Mouse (Mus musculus): ENCODE results near the gene 4930590J08Rik. TPM values are rescaled to one million over a fixed set of nuclear protein-coding genes. Genes with fewer than 3 reads are reported as not detected.

Gene 4930590J08Rik
- total and polyA plus RNA-seq, 3 experiments: 0.33 to 0.42 TPM; not detected in 1

GRCm38 (mm10) chr6:91917286-91917685, 14.7 kb downstream of the 4930590J08Rik start:
- H3K4me3 ChIP-seq (ENCODE audit: control insufficient read depth in 1 of 2, insufficient read depth in 1 of 2, low read depth in 2 of 2, low read length in 2 of 2): no peak overlapping the region
- H3K9ac ChIP-seq (ENCODE audit: control insufficient read depth, low read depth, low read length, poor library complexity, severe bottlenecking): no peak overlapping the region
- peaks cover 0 to 2% of the 10 kb centered on the region in 2 experiments; a peak in 3 of 4 replicates for H3K27me3 ChIP-seq (ENCODE audit: control insufficient read depth in 1 of 2, insufficient read depth in 2 of 2, low read length in 2 of 2)
- no peaks in the 10 kb centered on the region for H3K9me3 ChIP-seq (replicated peaks; ENCODE audit: insufficient read depth, low read length)
- no peak for DNase-seq (ENCODE audit: low read depth, low spot score)
- TF ChIP-seq SMC3 (IDR thresholded peaks at IDR 0.05; ENCODE audit: low read depth, low read length): no peak
- no peak for TF ChIP-seq TBP (IDR thresholded peaks at IDR 0.05; ENCODE audit: low read depth, low read length)
- no peak for TF ChIP-seq MAX (IDR thresholded peaks at IDR 0.05; ENCODE audit: low read length)
- H3K4me1 ChIP-seq (ENCODE audit: control insufficient read depth in 1 of 2, insufficient read depth in 2 of 2, low read length in 2 of 2): 0 out of 4 replicates have a peak, but pooled peaks cover 0 to 3% of the 10 kb centered on the region in 2 experiments
- H3K27ac ChIP-seq (ENCODE audit: control insufficient read depth, low read depth, low read length): no peak overlapping the region
- H3K79me2 ChIP-seq (ENCODE audit: control insufficient read depth, insufficient read depth, low read length, poor library complexity): no peaks in the 10 kb centered on the region
- no peaks in the 10 kb centered on the region for H3K36me3 ChIP-seq (ENCODE audit: control insufficient read depth in 1 of 2, insufficient read depth in 2 of 2, low read length in 2 of 2)

- Histone ChIP-seq H3K4me1 (ENCODE audit: control insufficient read depth in 1 of 2, insufficient read depth in 2 of 2, low read length in 2 of 2) (0 out of 4 replicates have a peak, but pooled peaks cover 0 to 3% of the 10 kb centered on the region in 2 experiments), H3K27me3 (ENCODE audit: control insufficient read depth in 1 of 2, insufficient read depth in 2 of 2, low read length in 2 of 2) (peaks cover 3 to 4% of the 10 kb centered on the region in 2 experiments)
- DNase-seq (ENCODE audit: low read depth, low spot score): no peak
These were observed 15.1 kb downstream of the 4930590J08Rik start for GRCm38 (mm10) chr6:91917716-91918115.

DNA sequence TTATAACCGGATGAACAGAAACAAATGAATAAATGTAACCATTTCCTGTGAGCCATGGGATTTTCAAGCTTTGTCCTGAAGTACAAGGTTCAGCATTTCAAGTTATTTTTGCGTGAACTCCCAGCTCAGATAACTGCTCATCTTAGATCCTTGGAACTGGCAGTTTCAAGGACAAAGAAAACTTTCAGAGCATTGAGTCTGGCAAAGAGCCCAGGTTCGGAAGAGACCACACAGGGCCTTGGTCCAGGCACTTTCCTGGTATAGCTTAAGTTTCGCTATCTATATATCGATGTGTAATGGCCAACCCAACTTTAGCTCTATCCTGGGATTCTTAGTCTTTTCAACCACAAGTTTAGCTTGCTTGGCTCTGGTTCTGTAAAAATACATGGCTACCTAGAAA, 28.6 kb downstream of the 4930590J08Rik start:
- Histone ChIP-seq H3K27me3 (ENCODE audit: control insufficient read depth in 1 of 2, insufficient read depth in 2 of 2, low read length in 2 of 2) (peaks cover 8 to 16% of the 10 kb centered on the region in 2 experiments), H3K27ac (ENCODE audit: control insufficient read depth, low read depth, low read length) (no peak overlapping the region)
- TF ChIP-seq EP300 (IDR thresholded peaks at IDR 0.05; ENCODE audit: low read depth in 1 of 2, low read length in 2 of 2): no peak
- TF ChIP-seq USF1 (IDR thresholded peaks at IDR 0.05; ENCODE audit: low read depth, low read length): no peak
- no peak for TF ChIP-seq POLR2AphosphoS5 (IDR thresholded peaks at IDR 0.05; ENCODE audit: borderline replicate concordance, low read depth, low read length)
- no peak for TF ChIP-seq MYB (IDR thresholded peaks at IDR 0.05; ENCODE audit: low read depth, low read length)
- TF ChIP-seq TBP (IDR thresholded peaks at IDR 0.05; ENCODE audit: low read depth, low read length): no peak
- no peak for TF ChIP-seq MAX (IDR thresholded peaks at IDR 0.05; ENCODE audit: low read length)
- no peak for TF ChIP-seq SMC3 (IDR thresholded peaks at IDR 0.05; ENCODE audit: low read depth, low read length)
- no peak for TF ChIP-seq MAZ (IDR thresholded peaks at IDR 0.05; ENCODE audit: low read depth, low read length)

More at GRCm38 (mm10) chr6:91917716-91918115, 15.1 kb downstream of the 4930590J08Rik start:
- Histone ChIP-seq H3K79me2 (ENCODE audit: control insufficient read depth, insufficient read depth, low read length, poor library complexity) (no peaks in the 10 kb centered on the region), H3K27ac (ENCODE audit: control insufficient read depth, low read depth, low read length) (no peak overlapping the region), H3K9ac (ENCODE audit: control insufficient read depth, low read depth, low read length, poor library complexity, severe bottlenecking) (no peak overlapping the region), H3K36me3 (ENCODE audit: control insufficient read depth in 1 of 2, insufficient read depth in 2 of 2, low read length in 2 of 2) (no peaks in the 10 kb centered on the region), H3K9me3 (replicated peaks; ENCODE audit: insufficient read depth, low read length) (no peaks in the 10 kb centered on the region), H3K4me3 (ENCODE audit: control insufficient read depth in 1 of 2, insufficient read depth in 1 of 2, low read depth in 2 of 2, low read length in 2 of 2) (no peak overlapping the region)
- TF ChIP-seq MAFK (IDR thresholded peaks at IDR 0.05; ENCODE audit: borderline replicate concordance, low read depth, low read length) (no peak), GABPA (IDR thresholded peaks at IDR 0.05; ENCODE audit: low read depth, low read length) (no peak), SMC3 (IDR thresholded peaks at IDR 0.05; ENCODE audit: low read depth, low read length) (no peak), USF1 (IDR thresholded peaks at IDR 0.05; ENCODE audit: low read depth, low read length) (no peak), ZNF384 (IDR thresholded peaks at IDR 0.05; ENCODE audit: low read depth, low read length) (no peak), MAZ (IDR thresholded peaks at IDR 0.05; ENCODE audit: low read depth, low read length) (no peak), BHLHE40 (IDR thresholded peaks at IDR 0.05; ENCODE audit: borderline replicate concordance, low read depth, low read length) (no peak), SIN3A (IDR thresholded peaks at IDR 0.05; ENCODE audit: low read length) (no peak), GATA1 (IDR thresholded peaks at IDR 0.05; ENCODE audit: low read depth, low read length) (no peak), MYB (IDR thresholded peaks at IDR 0.05; ENCODE audit: low read depth, low read length) (no peak), KAT2A (conservative IDR thresholded peaks at IDR 0.05; ENCODE audit: low read depth, low read length) (no peak), E2F4 (IDR thresholded peaks at IDR 0.05; ENCODE audit: borderline replicate concordance, low read depth, low read length) (no peak), NELFE (IDR thresholded peaks at IDR 0.05; ENCODE audit: low read depth, low read length) (no peak), ZMIZ1 (IDR thresholded peaks at IDR 0.05; ENCODE audit: low read depth, low read length) (no peak), POLR2A (IDR thresholded peaks at IDR 0.05; ENCODE audit: control insufficient read depth in 1 of 2, insufficient read depth in 1 of 2, low read depth in 1 of 2, low read length in 2 of 2, poor library complexity in 1 of 2) (no peak)

More for the DNA sequence above, 28.6 kb downstream of the 4930590J08Rik start:
- Histone ChIP-seq H3K4me3 (ENCODE audit: control insufficient read depth in 1 of 2, insufficient read depth in 1 of 2, low read depth in 2 of 2, low read length in 2 of 2) (no peak overlapping the region), H3K79me2 (ENCODE audit: control insufficient read depth, insufficient read depth, low read length, poor library complexity) (no peaks in the 10 kb centered on the region), H3K4me1 (ENCODE audit: control insufficient read depth in 1 of 2, insufficient read depth in 2 of 2, low read length in 2 of 2) (no peaks in the 10 kb centered on the region), H3K36me3 (ENCODE audit: control insufficient read depth in 1 of 2, insufficient read depth in 2 of 2, low read length in 2 of 2) (no peaks in the 10 kb centered on the region), H3K9me3 (replicated peaks; ENCODE audit: insufficient read depth, low read length) (no peaks in the 10 kb centered on the region), H3K9ac (ENCODE audit: control insufficient read depth, low read depth, low read length, poor library complexity, severe bottlenecking) (no peak overlapping the region)
- DNase-seq (ENCODE audit: low read depth, low spot score): no peak
